Mouse (Mus musculus): ENCODE measurements at regions not wholly inside any gene's neighbourhood (a gene's known extent, or its start where the extent isn't known, plus 50 kb on each side); places are given as distances from the start of the nearest gene placed in this dataset.

GRCm38 (mm10) chr8:10779636-10780035 lies 228.6 kb downstream of the Irs2 start:
- DNase-seq (ENCODE audit: extremely low spot score, low read depth, low spot score), result no peak

GRCm38 (mm10) chr8:10775202-10776010 lies 232.9 kb downstream of the Irs2 start:
- no peak for DNase-seq (ENCODE audit: extremely low spot score, low read depth, low spot score)

GRCm38 (mm10) chr8:10774778-10775177 lies 233.5 kb downstream of the Irs2 start:
- no peak for DNase-seq (ENCODE audit: extremely low spot score, low read depth, low spot score)

- DNase-seq (ENCODE audit: extremely low spot score, low read depth, low spot score), result no peak
Measured at GRCm38 (mm10) chr8:10768181-10768580, 240.1 kb downstream of the Irs2 start.

- DNase-seq (ENCODE audit: extremely low spot score, low read depth, low spot score), result no peak
Measured at GRCm38 (mm10) chr8:10763907-10764306, 244.4 kb downstream of the Irs2 start.

GRCm38 (mm10) chr8:10761694-10762305 lies 246.5 kb downstream of the Irs2 start:
- no peak for DNase-seq (ENCODE audit: extremely low spot score, low read depth, low spot score)

- peak; percentile 58 for DNase-seq (ENCODE audit: extremely low spot score, low read depth, low spot score)
Measured at GRCm38 (mm10) chr8:10760851-10761693, 247.2 kb downstream of the Irs2 start.

- DNase-seq (ENCODE audit: extremely low spot score, low read depth, low spot score), result no peak
Measured at GRCm38 (mm10) chr8:10760231-10760630, 248.0 kb downstream of the Irs2 start.

- no peak for DNase-seq (ENCODE audit: extremely low spot score, low read depth, low spot score)
Measured at GRCm38 (mm10) chr8:10758151-10758550, 250.1 kb downstream of the Irs2 start.

GRCm38 (mm10) chr8:10754986-10755308 lies 253.3 kb downstream of the Irs2 start:
- DNase-seq (ENCODE audit: extremely low spot score, low read depth, low spot score), result no peak

GRCm38 (mm10) chr8:10754232-10754985 lies 253.8 kb downstream of the Irs2 start:
- no peak for DNase-seq (ENCODE audit: extremely low spot score, low read depth, low spot score)

- DNase-seq (ENCODE audit: extremely low spot score, low read depth, low spot score), result no peak
Measured at GRCm38 (mm10) chr8:10753056-10753455, 255.2 kb downstream of the Irs2 start.

- DNase-seq (ENCODE audit: extremely low spot score, low read depth, low spot score), result no peak
Measured at GRCm38 (mm10) chr8:10747150-10747549, 261.1 kb downstream of the Irs2 start.

- no peak for DNase-seq (ENCODE audit: extremely low spot score, low read depth, low spot score)
Measured at GRCm38 (mm10) chr8:10743241-10743640, 265.0 kb downstream of the Irs2 start.

GRCm38 (mm10) chr8:10740837-10741236 lies 267.4 kb downstream of the Irs2 start:
- no peak for DNase-seq (ENCODE audit: extremely low spot score, low read depth, low spot score)

- DNase-seq (ENCODE audit: extremely low spot score, low read depth, low spot score), result no peak
Measured at GRCm38 (mm10) chr8:10738486-10739081, 269.7 kb downstream of the Irs2 start.

- DNase-seq (ENCODE audit: extremely low spot score, low read depth, low spot score), result no peak
Measured at GRCm38 (mm10) chr8:10734746-10735145, 273.5 kb downstream of the Irs2 start.

GRCm38 (mm10) chr8:10723332-10723731 lies 284.9 kb downstream of the Irs2 start:
- no peak for DNase-seq (ENCODE audit: extremely low spot score, low read depth, low spot score)

- no peak for DNase-seq (ENCODE audit: extremely low spot score, low read depth, low spot score)
Measured at GRCm38 (mm10) chr8:10722742-10723141, 285.5 kb downstream of the Irs2 start.

- DNase-seq (ENCODE audit: extremely low spot score, low read depth, low spot score), result no peak
Measured at GRCm38 (mm10) chr8:10722342-10722741, 285.9 kb downstream of the Irs2 start.

Measured in hindlimb bud, embryonic 11.5 days (tissue).